Mouse (Mus musculus) layer of hippocampus, adult 2 months (tissue): ENCODE results near the gene Scnn1g. TPM values are rescaled to one million over a fixed set of nuclear protein-coding genes. Genes with fewer than 3 reads are reported as not detected.

ENCODE experiments used
- DNase-seq, 2 experiments: peaks; one replicate each; pipeline ENCODE4 v3.0.0; 2022; ENCODE audit warnings: low spot score in 2 of 2
- H3K27ac ChIP-seq: fragments of 200-600 bp; 2 replicates; pipeline ENCODE4 v1.8.1; 2022
- H3K4me3 ChIP-seq: fragments of 200-600 bp; 2 replicates; pipeline ENCODE4 v1.8.1; 2022; ENCODE audit warnings: mild to moderate bottlenecking
- CTCF ChIP-seq: fragments of 200-600 bp; conservative IDR thresholded peaks from 2 replicates; pipeline ENCODE4 v1.8.1; 2022; ENCODE audit warnings: antibody characterized with exemption, mild to moderate bottlenecking, moderate library complexity
- total RNA-seq, 2 experiments: library from RNA; stranded (reverse); gene quantifications; 2 replicates each; pipeline ENCODE4 v1.2.3; 2021

Gene Scnn1g
- total RNA-seq, 2 experiments from 2014 or later = 0.15 to 0.36 TPM

- H3K4me3 ChIP-seq = no peak overlapping the region
- TF ChIP-seq CTCF = no peak
- no peak for DNase-seq
Observed at GRCm38 (mm10) chr7:121711171-121711570, 23.1 kb upstream of the Scnn1g start.

GRCm38 (mm10) chr7:121717031-121717430, 17.2 kb upstream of the Scnn1g start:
- no peak for DNase-seq
- TF ChIP-seq CTCF = no peak
- no peak overlapping the region for H3K27ac ChIP-seq
- no peak overlapping the region for H3K4me3 ChIP-seq

More at GRCm38 (mm10) chr7:121711171-121711570, 23.1 kb upstream of the Scnn1g start:
- no peak overlapping the region for H3K27ac ChIP-seq

GRCm38 (mm10) chr7:121730225-121730624, 4.1 kb upstream of the Scnn1g start:
- TF ChIP-seq CTCF = peak; percentile 26
- H3K4me3 ChIP-seq = no peak overlapping the region
- H3K27ac ChIP-seq = no peak overlapping the region
- DNase-seq = no peak

DNA sequence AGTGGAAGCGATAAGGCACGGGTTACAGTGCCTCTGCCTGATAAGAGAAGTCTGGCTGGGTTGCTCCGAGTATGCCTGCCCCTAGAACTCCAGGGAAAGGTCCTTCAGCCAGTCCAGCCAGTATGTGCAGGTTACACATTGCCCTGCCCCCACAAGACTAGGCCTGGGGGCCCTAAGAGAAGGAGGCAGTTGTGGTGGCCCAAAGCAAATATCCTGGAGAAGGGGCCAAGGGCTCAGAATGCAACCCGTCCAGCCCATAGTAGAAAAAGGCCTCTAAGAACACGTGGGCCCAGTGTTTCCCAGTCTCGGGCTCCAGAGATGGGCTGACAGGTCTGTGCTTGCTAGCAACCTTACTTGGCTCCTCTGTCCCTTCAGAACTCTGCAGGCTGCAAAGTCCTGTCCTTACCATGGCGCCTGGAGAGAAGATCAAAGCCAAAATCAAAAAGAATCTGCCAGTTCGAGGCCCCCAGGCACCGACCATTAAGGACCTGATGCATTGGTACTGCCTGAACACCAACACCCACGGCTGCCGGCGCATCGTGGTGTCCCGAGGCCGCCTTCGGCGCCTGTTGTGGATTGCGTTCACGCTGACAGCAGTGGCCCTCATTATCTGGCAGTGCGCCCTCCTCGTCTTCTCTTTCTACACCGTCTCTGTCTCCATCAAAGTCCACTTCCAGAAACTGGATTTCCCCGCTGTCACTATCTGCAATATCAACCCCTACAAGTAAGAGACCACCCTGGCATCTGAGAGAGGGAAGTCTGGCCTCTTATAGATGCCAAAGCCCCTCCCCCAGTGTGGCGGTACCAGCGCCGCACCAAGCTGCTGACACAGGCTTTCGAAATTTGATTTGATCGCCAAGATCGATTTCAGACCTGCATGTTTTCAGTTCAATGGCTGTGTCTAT, 3.5 kb downstream of the Scnn1g start:
- no peak overlapping the region; the same call in 1 of the 2 replicates for H3K4me3 ChIP-seq
- no peak for TF ChIP-seq CTCF
- no peak for DNase-seq
- H3K27ac ChIP-seq = no peak overlapping the region

DNA sequence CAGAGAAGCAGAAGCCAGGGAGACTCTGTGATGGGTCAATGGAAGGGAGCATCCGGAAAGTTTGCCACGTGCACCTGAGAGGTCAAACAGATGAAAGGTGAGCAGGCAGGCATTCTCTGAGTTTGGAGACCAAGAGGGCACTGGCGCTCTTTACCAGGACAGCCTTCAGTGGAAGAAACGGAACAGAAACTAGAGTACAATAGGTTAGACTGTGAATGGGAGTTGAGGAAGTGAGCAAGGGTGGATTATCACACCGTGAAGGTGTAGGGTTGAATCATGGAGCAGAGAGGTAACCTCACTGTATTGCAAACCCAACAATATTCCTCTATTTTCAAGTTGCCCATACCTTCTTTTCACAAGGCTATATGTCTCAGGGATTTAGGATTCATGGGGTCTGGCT, 16.0 kb downstream of the Scnn1g start:
- DNase-seq = no peak
- H3K27ac ChIP-seq = no peak overlapping the region
- TF ChIP-seq CTCF = no peak
- no peak overlapping the region for H3K4me3 ChIP-seq

- H3K4me3 ChIP-seq = no peak overlapping the region
- TF ChIP-seq CTCF = no peak
- DNase-seq = no peak
- H3K27ac ChIP-seq = no peak overlapping the region
Observed at GRCm38 (mm10) chr7:121754748-121755147, 20.5 kb downstream of the Scnn1g start.

- no peak for DNase-seq
- no peak overlapping the region for H3K27ac ChIP-seq
- no peak overlapping the region for H3K4me3 ChIP-seq
- TF ChIP-seq CTCF = no peak
Observed at GRCm38 (mm10) chr7:121763328-121763727, 29.0 kb downstream of the Scnn1g start.

DNA sequence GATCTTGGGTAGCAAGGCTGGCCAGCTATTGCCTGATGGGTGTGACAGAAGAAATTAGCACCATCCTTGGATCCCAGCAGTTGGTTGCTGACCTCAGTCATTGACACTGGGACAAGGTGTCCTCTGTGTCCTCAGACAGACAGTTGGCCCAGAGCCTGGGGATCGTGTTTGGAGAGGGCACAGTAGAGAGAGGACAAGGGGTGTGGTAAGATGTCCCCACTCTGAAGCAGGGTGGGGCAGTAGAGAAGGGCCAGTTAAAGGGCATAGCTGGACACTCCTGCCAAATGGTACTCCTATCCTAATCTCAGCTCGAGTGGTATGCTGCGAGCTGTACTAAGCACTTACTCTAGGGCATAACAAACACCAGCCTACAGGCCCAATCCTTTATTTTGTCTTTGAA, 33.6 kb downstream of the Scnn1g start:
- TF ChIP-seq CTCF = no peak
- DNase-seq = no peak
- H3K27ac ChIP-seq = no peak overlapping the region
- no peak overlapping the region for H3K4me3 ChIP-seq

DNA sequence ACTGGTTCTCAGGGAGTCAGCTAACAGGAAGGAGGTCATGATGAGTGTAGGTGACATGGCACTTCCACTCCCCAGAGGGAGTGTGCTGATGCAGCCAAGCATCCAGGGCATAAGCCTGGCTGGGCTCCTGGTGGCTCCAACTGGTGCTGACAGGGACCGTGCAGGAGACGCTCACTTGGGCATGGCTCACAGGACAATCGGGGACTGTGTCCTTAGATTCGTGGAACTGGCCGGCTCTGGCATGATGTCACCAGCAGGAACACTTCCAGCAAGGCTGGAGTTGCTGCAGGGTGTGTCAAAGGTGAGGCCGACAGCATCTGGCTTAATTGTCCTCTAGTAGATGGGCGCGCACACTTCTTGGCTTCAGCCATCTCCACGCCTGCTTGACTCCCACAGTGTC, 34.7 kb downstream of the Scnn1g start:
- H3K4me3 ChIP-seq = no peak overlapping the region
- no peak for TF ChIP-seq CTCF
- DNase-seq = no peak
- no peak overlapping the region for H3K27ac ChIP-seq

GRCm38 (mm10) chr7:121778553-121778952, 44.3 kb downstream of the Scnn1g start:
- no peak for DNase-seq
- no peak overlapping the region for H3K4me3 ChIP-seq
- no peak overlapping the region for H3K27ac ChIP-seq
- no peak for TF ChIP-seq CTCF

- Histone ChIP-seq H3K27ac (no peak overlapping the region), H3K4me3 (no peak overlapping the region)
- DNase-seq = no peak
- no peak for TF ChIP-seq CTCF
Observed at GRCm38 (mm10) chr7:121778980-121779379, 44.7 kb downstream of the Scnn1g start.

GRCm38 (mm10) chr7:121779409-121779808, 45.1 kb downstream of the Scnn1g start:
- TF ChIP-seq CTCF = no peak
- no peak overlapping the region for H3K27ac ChIP-seq
- DNase-seq = no peak
- no peak overlapping the region for H3K4me3 ChIP-seq

DNA sequence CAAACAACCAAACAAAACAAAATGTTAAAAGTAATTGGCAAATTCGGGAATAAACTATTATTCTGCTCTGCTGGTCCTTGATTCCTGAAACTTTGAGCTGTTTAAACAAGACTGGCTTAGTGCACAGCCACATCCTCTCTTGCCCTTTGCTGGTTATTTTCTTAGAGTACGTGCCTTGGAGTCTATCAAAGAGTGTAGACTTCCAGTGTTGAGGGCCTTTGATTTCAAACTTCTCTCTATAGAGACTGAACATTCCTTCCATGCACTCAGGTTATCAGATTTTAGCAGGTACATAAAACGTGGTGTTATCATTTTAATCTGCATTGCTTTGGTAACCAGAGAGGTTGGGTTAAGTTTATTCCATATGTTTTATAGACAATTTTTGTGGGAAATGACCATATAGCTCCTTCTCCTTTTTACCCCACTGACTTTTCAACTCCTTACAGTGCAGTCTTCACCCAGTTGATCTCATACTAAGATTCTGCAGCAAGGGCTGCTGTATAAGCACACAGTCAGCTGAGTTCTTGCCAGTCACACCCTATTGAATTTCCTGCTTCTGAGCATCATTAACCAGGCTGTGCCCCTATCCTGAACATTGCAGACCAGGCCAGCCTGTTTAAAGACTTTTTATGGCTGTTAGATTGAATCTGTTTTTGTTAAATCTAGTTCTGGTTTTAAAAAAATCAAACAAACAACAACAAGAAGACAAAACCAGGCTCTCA, 48.1 kb downstream of the Scnn1g start:
- no peak overlapping the region for H3K4me3 ChIP-seq
- H3K27ac ChIP-seq = no peak overlapping the region
- no peak for DNase-seq
- TF ChIP-seq CTCF = no peak

DNA sequence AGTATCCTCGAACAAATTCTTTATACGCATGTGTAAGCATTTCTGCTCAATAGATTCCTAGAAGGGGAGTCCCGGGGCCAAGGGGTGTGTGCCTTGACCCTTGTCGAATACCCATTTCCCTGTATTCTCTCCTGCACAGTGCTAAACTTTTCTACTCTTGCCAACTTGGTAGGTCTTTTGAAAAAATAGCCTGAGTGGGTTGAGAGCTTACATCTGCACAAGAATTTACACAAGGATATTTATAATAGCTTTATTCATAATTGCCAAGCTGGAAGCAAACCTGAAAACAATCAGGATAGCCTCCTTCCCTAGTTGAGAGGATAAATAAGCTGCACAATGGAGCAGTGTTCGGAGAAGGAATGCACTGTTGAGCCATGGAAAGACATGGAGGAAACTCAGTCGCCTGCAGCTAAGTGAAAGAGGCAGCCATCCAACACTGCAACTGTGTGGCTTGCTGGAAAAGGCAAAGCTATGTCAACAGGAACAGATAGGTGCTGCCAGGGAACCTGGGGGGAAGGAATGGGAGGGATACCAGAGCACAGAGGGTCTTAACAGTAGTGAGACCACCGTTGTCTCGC, 51.5 kb downstream of the Scnn1g start:
- no peak overlapping the region for H3K27ac ChIP-seq
- DNase-seq = no peak
- TF ChIP-seq CTCF = no peak

More for the DNA sequence above, 51.5 kb downstream of the Scnn1g start:
- H3K4me3 ChIP-seq = no peak overlapping the region
